Mouse (Mus musculus): Measurements from ENCODE around the gene Cetn3.

- TF ChIP-seq CTCF (IDR thresholded peaks at IDR 0.05; ENCODE audit: low read depth, low read length) (0 out of 2 replicates have a peak, but pooled peaks have one; percentile 18), POLR2A (IDR thresholded peaks at IDR 0.05; ENCODE audit: extremely low read depth, insufficient read depth, low read length) (no peak)
These were observed 42.0 kb upstream of the Cetn3 start for GRCm38 (mm10) chr13:81740898-81741297.

All from liver, adult 2 months (tissue).